Mouse (Mus musculus) kidney, embryonic 16.5 days (tissue): ENCODE measurements around the gene Atox1. TPM values are rescaled to one million over a fixed set of nuclear protein-coding genes. Genes with fewer than 3 reads are reported as not detected.

Source experiments
- ATAC-seq: fragments of 200-750 bp; cut with Nextera tagmentation; 2 replicates; pipeline ENCODE4 v1.8.0; 2017; ENCODE audit warnings: moderate TSS enrichment; ENCODE audit not compliant: low FRiP score, low TSS enrichment
- H3K27ac ChIP-seq: fragments of 300-500 bp; sonication (generic); 2 replicates; pipeline ENCODE4 v1.5.1; 2014; ENCODE audit warnings: low read length
- H3K27me3 ChIP-seq: fragments of 300-500 bp; sonication (generic); 2 replicates; pipeline ENCODE4 v1.6.1; 2014; ENCODE audit warnings: low read length, control low read depth, mixed read lengths; ENCODE audit not compliant: insufficient read depth
- H3K36me3 ChIP-seq: fragments of 300-500 bp; sonication (generic); 2 replicates; pipeline ENCODE4 v1.6.1; 2014; ENCODE audit warnings: low read length, control low read depth, mixed read lengths; ENCODE audit not compliant: insufficient read depth
- H3K4me1 ChIP-seq: fragments of 300-500 bp; sonication (generic); 2 replicates; pipeline ENCODE4 v1.6.1; 2014; ENCODE audit warnings: low read length, control low read depth, mixed read lengths; ENCODE audit not compliant: insufficient read depth
- H3K4me2 ChIP-seq: fragments of 300-500 bp; sonication (generic); replicated peaks from 2 replicates; pipeline ENCODE4 v1.6.1; 2014; ENCODE audit warnings: low read depth, low read length
- H3K4me3 ChIP-seq: fragments of 300-500 bp; sonication (generic); 2 replicates; pipeline ENCODE4 v1.5.1; 2014; ENCODE audit warnings: mild to moderate bottlenecking, low read length
- H3K9ac ChIP-seq: fragments of 300-500 bp; sonication (generic); replicated peaks from 2 replicates; pipeline ENCODE4 v1.6.1; 2014; ENCODE audit warnings: low read length
- H3K9me3 ChIP-seq: fragments of 300-500 bp; sonication (generic); 2 replicates; pipeline ENCODE4 v1.6.1; 2016; ENCODE audit warnings: low read length, control low read depth
- WGBS: fragments of 180-500 bp; shearing (Covaris S2); extraction: QIAGEN DNeasy Blood & Tissue Kit; methylation state at CpG from one replicate; pipeline ENCODE4 v1.1.7; 2014; 5-methylcytosine and 5-hydroxymethylcytosine counted together
- polyA plus RNA-seq: library from polyadenylated mRNA; unstranded; fragments of >200 nt; fragmentation: Nextera tagmentation; extraction: Ambion mirVana; gene quantifications from 2 replicates; pipeline ENCODE4 v1.2.1, GENCODE M21; 2015

The Atox1 gene
- polyA plus RNA-seq, 1 experiment from 2014 or later = 406 TPM

GRCm38 (mm10) chr11:55458501-55458900 lies 2.5 kb downstream of the Atox1 start:
- H3K27me3 ChIP-seq = no peaks in the 10 kb centered on the region
- no peak overlapping the region for H3K4me3 ChIP-seq
- H3K4me2 ChIP-seq = no peak overlapping the region; the same call in 1 of the 2 replicates
- no peaks in the 10 kb centered on the region; the same call in 1 of the 2 replicates for H3K36me3 ChIP-seq
- 34% methylated on average over 4 of the region's 4 CpGs for WGBS
- ATAC-seq = no peak
- no peak overlapping the region for H3K27ac ChIP-seq
- peaks cover 22% of the 10 kb centered on the region for H3K4me1 ChIP-seq
- H3K9me3 ChIP-seq = no peaks in the 10 kb centered on the region
- peak overlapping the region; percentile 23; the same call in 1 of the 2 replicates for H3K9ac ChIP-seq

GRCm38 (mm10) chr11:55455166-55455565 lies 5.9 kb downstream of the Atox1 start:
- no peak overlapping the region for H3K27ac ChIP-seq
- H3K9me3 ChIP-seq = no peaks in the 10 kb centered on the region
- no peak overlapping the region for H3K4me3 ChIP-seq
- peaks cover 4% of the 10 kb centered on the region; the same call in 1 of the 2 replicates for H3K36me3 ChIP-seq
- 63% methylated on average over 2 of the region's 2 CpGs for WGBS
- H3K4me2 ChIP-seq = no peak overlapping the region
- H3K9ac ChIP-seq = no peak overlapping the region
- ATAC-seq = no peak
- no peaks in the 10 kb centered on the region for H3K27me3 ChIP-seq
- H3K4me1 ChIP-seq = peaks cover 21% of the 10 kb centered on the region

- no peak overlapping the region for H3K27ac ChIP-seq
- H3K9ac ChIP-seq = no peak overlapping the region
- no peak for ATAC-seq
- no peak overlapping the region for H3K4me3 ChIP-seq
- 86% methylated on average over 4 of the region's 4 CpGs for WGBS
- peaks cover 11% of the 10 kb centered on the region for H3K4me1 ChIP-seq
- no peaks in the 10 kb centered on the region for H3K27me3 ChIP-seq
- peaks cover 13% of the 10 kb centered on the region; the same call in 1 of the 2 replicates for H3K36me3 ChIP-seq
- H3K4me2 ChIP-seq = no peak overlapping the region
- H3K9me3 ChIP-seq = no peaks in the 10 kb centered on the region
Observed at GRCm38 (mm10) chr11:55453640-55454039, 7.4 kb downstream of the Atox1 start.

- peaks cover 4% of the 10 kb centered on the region; the same call in 1 of the 2 replicates for H3K4me1 ChIP-seq
- no peak overlapping the region for H3K4me2 ChIP-seq
- H3K36me3 ChIP-seq = peaks cover 16% of the 10 kb centered on the region; the same call in 1 of the 2 replicates
- no peak overlapping the region for H3K4me3 ChIP-seq
- no peaks in the 10 kb centered on the region for H3K9me3 ChIP-seq
- H3K27ac ChIP-seq = peak overlapping the region; percentile 75
- H3K9ac ChIP-seq = no peak overlapping the region
- no peak for ATAC-seq
- H3K27me3 ChIP-seq = no peaks in the 10 kb centered on the region
- 61% methylated on average over 4 of the region's 4 CpGs for WGBS
Observed at GRCm38 (mm10) chr11:55450311-55450710, 10.7 kb downstream of the Atox1 start.

GRCm38 (mm10) chr11:55449531-55449930 lies 11.5 kb downstream of the Atox1 start:
- H3K4me2 ChIP-seq = no peak overlapping the region
- H3K9ac ChIP-seq = no peak overlapping the region
- H3K27me3 ChIP-seq = no peaks in the 10 kb centered on the region
- ATAC-seq = 0 out of 2 replicates have a peak, but pooled peaks have one; percentile 16
- no peak overlapping the region for H3K4me3 ChIP-seq
- WGBS = 35% methylated on average over 7 of the region's 7 CpGs
- H3K36me3 ChIP-seq = peaks cover 16% of the 10 kb centered on the region; the same call in 1 of the 2 replicates
- no peaks in the 10 kb centered on the region for H3K9me3 ChIP-seq
- H3K4me1 ChIP-seq = peaks cover 4% of the 10 kb centered on the region; the same call in 1 of the 2 replicates
- peak overlapping the region; percentile 75 for H3K27ac ChIP-seq

GRCm38 (mm10) chr11:55446579-55446978 lies 14.5 kb downstream of the Atox1 start:
- Histone ChIP-seq H3K27me3 (no peaks in the 10 kb centered on the region), H3K9me3 (no peaks in the 10 kb centered on the region), H3K4me3 (no peak overlapping the region), H3K4me1 (peaks cover 4% of the 10 kb centered on the region; the same call in 1 of the 2 replicates), H3K9ac (no peak overlapping the region), H3K4me2 (no peak overlapping the region), H3K36me3 (peaks cover 16% of the 10 kb centered on the region; the same call in 1 of the 2 replicates), H3K27ac (0 out of 2 replicates have a peak overlapping the region, but pooled peaks have one; percentile 19)
- WGBS = 18% methylated on average over 4 of the region's 4 CpGs
- ATAC-seq = peak; percentile 78

GRCm38 (mm10) chr11:55444772-55445171 lies 16.3 kb downstream of the Atox1 start:
- ATAC-seq = no peak
- Histone ChIP-seq H3K27ac (no peak overlapping the region), H3K4me2 (no peak overlapping the region), H3K4me3 (no peak overlapping the region), H3K36me3 (peaks cover 9% of the 10 kb centered on the region; the same call in 1 of the 2 replicates), H3K27me3 (no peaks in the 10 kb centered on the region), H3K4me1 (peaks cover 4% of the 10 kb centered on the region; the same call in 1 of the 2 replicates), H3K9me3 (no peaks in the 10 kb centered on the region), H3K9ac (no peak overlapping the region)
- WGBS = 0% methylated on average over 1 of the region's 1 CpGs

GRCm38 (mm10) chr11:55439718-55440117 lies 21.3 kb downstream of the Atox1 start:
- no peaks in the 10 kb centered on the region for H3K27me3 ChIP-seq
- ATAC-seq = no peak
- no peak overlapping the region for H3K9ac ChIP-seq
- no peak overlapping the region for H3K27ac ChIP-seq
- H3K36me3 ChIP-seq = no peaks in the 10 kb centered on the region
- no peak overlapping the region for H3K4me3 ChIP-seq
- H3K4me1 ChIP-seq = no peaks in the 10 kb centered on the region
- WGBS = 56% methylated on average over 5 of the region's 5 CpGs
- no peak overlapping the region for H3K4me2 ChIP-seq
- H3K9me3 ChIP-seq = no peaks in the 10 kb centered on the region

- Histone ChIP-seq H3K4me3 (no peak overlapping the region), H3K27me3 (no peaks in the 10 kb centered on the region), H3K9ac (no peak overlapping the region), H3K4me1 (no peaks in the 10 kb centered on the region), H3K9me3 (no peaks in the 10 kb centered on the region), H3K4me2 (no peak overlapping the region), H3K36me3 (no peaks in the 10 kb centered on the region), H3K27ac (no peak overlapping the region)
- WGBS = 46% methylated on average over 4 of the region's 4 CpGs
- ATAC-seq = no peak
Observed at GRCm38 (mm10) chr11:55438031-55438430, 23.0 kb downstream of the Atox1 start.

- ATAC-seq = no peak
- no peak overlapping the region for H3K4me2 ChIP-seq
- no peak overlapping the region for H3K9ac ChIP-seq
- no peaks in the 10 kb centered on the region for H3K27me3 ChIP-seq
- H3K4me3 ChIP-seq = no peak overlapping the region
- no peaks in the 10 kb centered on the region for H3K4me1 ChIP-seq
- H3K9me3 ChIP-seq = no peaks in the 10 kb centered on the region
- 85% methylated on average over 6 of the region's 6 CpGs for WGBS
- no peak overlapping the region for H3K27ac ChIP-seq
- no peaks in the 10 kb centered on the region for H3K36me3 ChIP-seq
Observed at GRCm38 (mm10) chr11:55436089-55436488, 24.9 kb downstream of the Atox1 start.
